Mouse (Mus musculus) left cerebral cortex, adult 9 months (tissue): Measurements from ENCODE around the gene Pcp2.

Experiments
- DNase-seq, 2 experiments: peaks; one replicate each; pipeline ENCODE4 v3.0.0; 2022; ENCODE audit warnings: low spot score in 2 of 2

Pcp2 gene

GRCm38 (mm10) chr8:3625445-3625844, at the start of gene Pcp2:
Gene Pcp2 (minus strand): TSS chr8:3625545.
- DNase-seq: no peak

DNA sequence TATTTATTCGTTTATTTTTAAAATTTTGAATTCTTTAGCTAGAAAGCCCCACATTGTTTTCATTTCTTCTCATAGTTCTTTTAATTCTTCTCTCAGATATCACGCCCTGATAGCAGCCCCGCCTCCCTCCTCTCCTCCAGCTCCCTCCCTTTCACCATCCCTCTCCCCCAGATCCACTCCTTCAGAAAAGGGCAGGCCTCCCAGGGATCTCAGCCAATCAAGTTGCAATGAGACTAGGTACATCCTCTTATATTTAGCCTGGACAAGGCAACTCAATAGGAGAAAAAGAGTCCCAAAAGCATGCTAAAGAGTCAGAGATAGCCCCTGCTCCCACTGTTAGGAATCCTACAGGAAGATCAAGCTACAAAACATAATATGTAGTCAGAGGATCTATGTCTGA, 49.3 kb upstream of the Pcp2 start:
- DNase-seq: no peak

GRCm38 (mm10) chr8:3671980-3672491, 46.7 kb upstream of the Pcp2 start, which contains the start of gene Fcor:
Gene Fcor (minus strand): TSS chr8:3672362.
- DNase-seq: peak; percentile 69 to 94

DNA sequence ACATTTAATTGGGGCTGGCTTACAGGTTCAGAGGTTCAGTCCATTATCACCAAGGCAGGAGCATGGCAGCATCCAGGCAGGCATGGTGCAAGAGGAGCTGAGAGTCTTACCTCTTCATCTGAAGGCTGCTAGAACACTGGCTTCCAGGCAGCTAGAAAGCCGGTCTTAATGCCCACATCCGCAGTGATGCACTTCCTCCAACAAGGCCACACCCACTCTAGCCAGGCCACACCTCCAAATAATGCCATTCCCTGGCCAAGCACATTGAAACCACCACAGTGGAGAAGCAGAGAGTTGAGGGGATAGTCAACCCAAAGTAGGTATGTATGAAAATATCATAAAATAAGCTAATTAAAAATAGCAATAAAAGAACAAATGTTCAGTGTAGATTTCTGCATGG, 45.0 kb upstream of the Pcp2 start:
- DNase-seq: no peak

DNA sequence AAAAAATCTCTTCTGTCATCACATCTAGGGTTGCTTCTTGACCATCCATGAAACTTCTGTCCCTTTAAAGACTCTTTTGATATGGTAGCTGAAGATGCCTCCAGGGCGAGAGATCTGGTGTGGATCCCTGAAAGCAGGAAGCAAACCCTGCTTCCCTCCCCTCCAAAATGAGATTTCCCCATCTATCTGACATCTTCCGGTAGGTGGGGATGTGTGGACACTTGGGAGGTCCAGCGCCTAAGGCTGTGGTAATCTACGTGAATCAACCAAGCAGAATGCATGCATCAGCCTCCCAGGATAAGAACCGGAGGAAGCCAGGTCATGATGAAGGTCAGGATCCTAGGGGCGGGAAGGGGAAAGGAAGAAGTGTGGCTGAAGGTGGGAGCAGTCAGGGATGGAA, 40.2 kb upstream of the Pcp2 start, which contains the start of gene Mcemp1:
TSS of gene Mcemp1 (plus strand) at position 248 of the 400 bp plus-strand sequence.
- no peak for DNase-seq

- no peak for DNase-seq
Observed at GRCm38 (mm10) chr8:3664405-3664804, 39.1 kb upstream of the Pcp2 start.

- no peak for DNase-seq
Observed at GRCm38 (mm10) chr8:3660889-3661288, 35.5 kb upstream of the Pcp2 start.

DNA sequence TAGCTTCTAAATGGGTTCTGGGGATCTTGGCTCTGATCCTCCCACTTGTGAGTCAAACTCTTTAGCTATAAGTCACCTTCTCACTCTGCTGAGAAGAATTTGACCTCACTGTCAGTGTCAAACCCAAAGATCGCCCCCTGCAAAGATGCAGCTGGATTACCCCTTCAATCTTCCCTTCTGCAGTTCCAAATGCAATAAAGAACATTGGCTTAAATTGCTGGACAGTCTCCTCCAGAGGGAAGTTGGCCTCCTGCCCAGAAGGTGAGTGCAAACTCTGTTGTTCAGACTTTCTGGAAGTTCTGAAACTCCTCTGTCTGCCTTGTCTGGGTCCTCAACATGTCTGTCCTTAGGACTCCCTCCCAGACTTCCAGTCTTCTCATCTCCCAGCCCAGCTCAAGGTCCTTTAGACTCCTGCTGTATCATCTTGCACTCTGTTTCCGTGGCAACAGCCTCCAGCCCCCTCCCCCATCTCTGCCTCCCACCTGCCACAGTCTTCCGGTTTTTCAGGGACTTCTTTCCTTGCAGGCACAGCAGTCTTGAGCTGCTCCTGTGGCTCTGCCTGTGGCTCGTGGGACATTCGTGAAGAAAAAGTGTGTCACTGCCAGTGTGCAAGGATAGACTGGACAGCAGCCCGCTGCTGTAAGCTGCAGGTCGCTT, 31.5 kb upstream of the Pcp2 start:
- peak in 1 of 2 experiments; percentile 45 for DNase-seq

DNA sequence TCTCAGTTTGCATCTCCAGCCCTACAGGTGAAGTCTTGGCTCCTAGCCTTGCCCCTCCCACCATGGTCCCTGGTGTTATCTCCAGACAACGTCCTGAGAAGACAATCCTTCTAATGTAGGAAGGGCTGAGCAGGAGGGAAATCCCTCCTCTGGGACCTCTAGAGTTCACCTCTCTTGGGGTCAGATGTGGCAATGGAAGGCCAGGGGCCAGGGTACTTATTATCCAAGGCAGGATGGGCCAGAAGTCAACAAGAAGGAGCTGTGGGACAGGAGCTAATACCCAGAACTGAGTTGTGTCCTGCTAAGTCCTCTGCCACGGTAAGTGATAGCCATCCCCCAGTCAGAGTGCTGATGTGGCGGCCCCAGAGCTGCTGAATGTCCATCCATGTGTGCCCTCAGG, 30.2 kb upstream of the Pcp2 start, which contains the start of gene Retn:
TSS of gene Retn (plus strand) at position 245 of the 400 bp plus-strand sequence.
- no peak for DNase-seq

GRCm38 (mm10) chr8:3654726-3655508, 29.6 kb upstream of the Pcp2 start:
- no peak for DNase-seq

- DNase-seq: no peak
Observed at GRCm38 (mm10) chr8:3652845-3653244, 27.5 kb upstream of the Pcp2 start.

DNA sequence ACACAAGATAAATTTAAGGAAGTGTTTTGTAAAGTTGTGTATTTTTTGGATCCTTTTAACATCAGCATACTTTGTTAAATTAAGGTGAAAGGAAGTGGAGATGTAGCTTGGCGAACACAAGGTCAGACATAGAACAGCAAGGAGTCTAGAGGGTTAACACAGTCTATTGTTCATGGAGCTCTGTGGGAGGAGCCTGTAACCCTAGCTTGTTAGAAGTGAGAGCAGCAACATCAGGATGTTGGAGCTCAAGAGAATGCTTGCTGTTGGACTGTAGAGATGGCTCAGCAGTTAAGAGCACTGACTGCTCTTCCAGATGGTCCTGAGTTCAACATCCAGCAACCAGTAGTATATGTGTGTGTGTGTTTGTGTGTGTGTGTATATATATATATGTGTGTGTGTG, 23.6 kb upstream of the Pcp2 start:
- no peak for DNase-seq

DNA sequence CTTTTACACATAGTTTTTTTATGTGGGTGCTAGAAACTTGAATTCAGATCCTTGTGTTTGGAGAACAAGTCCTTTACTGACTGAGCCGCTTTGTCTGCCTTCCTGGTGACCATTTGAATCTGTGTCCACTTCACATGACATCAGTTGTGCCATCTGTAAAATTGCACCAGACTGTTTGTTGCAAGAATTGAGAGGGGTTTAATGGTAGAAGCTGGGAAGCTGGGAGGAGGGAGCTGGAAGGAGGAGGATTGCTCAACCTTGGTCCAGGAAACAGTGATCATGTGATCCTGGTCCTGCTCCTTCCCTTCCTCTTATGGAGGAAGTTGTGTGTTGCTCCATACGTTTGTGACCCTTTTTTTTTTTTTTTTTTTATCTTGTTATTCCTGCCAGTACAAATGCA, 22.9 kb upstream of the Pcp2 start:
- DNase-seq: no peak

- no peak for DNase-seq
Observed at GRCm38 (mm10) chr8:3647561-3647960, 22.2 kb upstream of the Pcp2 start.

- DNase-seq: no peak
Observed at GRCm38 (mm10) chr8:3646824-3647531, 21.6 kb upstream of the Pcp2 start.

- peak in 1 of 2 experiments; percentile 25 for DNase-seq
Observed at GRCm38 (mm10) chr8:3645804-3646203, 20.5 kb upstream of the Pcp2 start.

- DNase-seq: no peak
Observed at GRCm38 (mm10) chr8:3631478-3631875, 6.1 kb upstream of the Pcp2 start.

- DNase-seq: peak in 1 of 2 experiments; percentile 67
Observed at GRCm38 (mm10) chr8:3630647-3631477, 5.5 kb upstream of the Pcp2 start, which contains the start of gene Stxbp2. Gene Stxbp2 (plus strand): TSS chr8:3630955.

- DNase-seq: peak in 1 of 2 experiments; percentile 31
Observed at GRCm38 (mm10) chr8:3628014-3628413, 2.7 kb upstream of the Pcp2 start.

DNA sequence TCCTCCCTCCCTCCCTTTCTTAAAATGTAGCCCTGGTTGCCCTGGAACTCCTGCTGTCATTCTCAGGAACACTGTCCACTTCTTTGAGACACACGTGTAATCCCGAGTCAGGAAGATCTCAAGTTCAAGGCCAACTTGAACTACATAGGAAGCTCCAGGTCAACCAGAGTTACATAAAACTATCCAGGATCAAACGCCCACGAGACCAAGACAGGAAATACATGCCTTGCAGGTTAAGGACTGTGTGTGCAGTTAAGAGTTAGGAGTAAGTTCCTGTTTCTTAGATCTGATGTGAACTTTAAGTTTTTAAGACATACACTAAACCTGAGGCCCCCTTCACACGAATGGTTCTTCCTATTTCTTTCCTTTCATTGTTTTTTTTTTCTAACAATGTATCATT, 1.6 kb upstream of the Pcp2 start:
- DNase-seq: no peak

DNA sequence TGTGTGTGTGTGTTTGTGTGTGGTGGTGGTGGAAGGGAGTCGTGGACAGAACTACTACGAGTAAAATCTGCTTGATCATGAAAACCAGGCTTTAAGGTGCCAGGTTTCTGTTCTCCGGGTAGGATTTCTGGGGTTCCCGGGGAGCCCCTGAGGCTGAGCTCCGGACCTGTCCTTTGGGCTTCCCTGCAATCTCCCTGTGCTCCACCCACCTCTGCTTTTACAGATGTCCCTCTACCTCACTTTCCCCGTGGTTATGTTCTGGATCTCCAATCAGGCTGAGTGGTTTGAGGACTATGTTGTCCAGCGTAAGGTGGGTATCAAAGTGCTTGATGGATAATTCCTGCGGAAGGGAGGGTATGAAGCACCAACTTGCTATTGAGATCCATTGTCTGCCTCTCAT, 3.2 kb downstream of the Pcp2 start:
- no peak for DNase-seq
